Mouse (Mus musculus) testis, adult 2 months (tissue): ENCODE results near the gene Pdlim7.

Experiments
- CTCF ChIP-seq: fragments of 200-500 bp; IDR thresholded peaks from 2 replicates; pipeline ENCODE4 v1.5.1; 2012; ENCODE audit warnings: low read depth, mild to moderate bottlenecking, inconsistent platforms, low read length, moderate library complexity; ENCODE audit not compliant: control insufficient read depth, insufficient read depth, insufficient replicate concordance
- POLR2A ChIP-seq: fragments of 200-500 bp; IDR thresholded peaks from 2 replicates; pipeline ENCODE4 v1.6.1; 2012; ENCODE audit warnings: low read depth, mild to moderate bottlenecking, inconsistent platforms, low read length, moderate library complexity; ENCODE audit not compliant: control insufficient read depth

DNA sequence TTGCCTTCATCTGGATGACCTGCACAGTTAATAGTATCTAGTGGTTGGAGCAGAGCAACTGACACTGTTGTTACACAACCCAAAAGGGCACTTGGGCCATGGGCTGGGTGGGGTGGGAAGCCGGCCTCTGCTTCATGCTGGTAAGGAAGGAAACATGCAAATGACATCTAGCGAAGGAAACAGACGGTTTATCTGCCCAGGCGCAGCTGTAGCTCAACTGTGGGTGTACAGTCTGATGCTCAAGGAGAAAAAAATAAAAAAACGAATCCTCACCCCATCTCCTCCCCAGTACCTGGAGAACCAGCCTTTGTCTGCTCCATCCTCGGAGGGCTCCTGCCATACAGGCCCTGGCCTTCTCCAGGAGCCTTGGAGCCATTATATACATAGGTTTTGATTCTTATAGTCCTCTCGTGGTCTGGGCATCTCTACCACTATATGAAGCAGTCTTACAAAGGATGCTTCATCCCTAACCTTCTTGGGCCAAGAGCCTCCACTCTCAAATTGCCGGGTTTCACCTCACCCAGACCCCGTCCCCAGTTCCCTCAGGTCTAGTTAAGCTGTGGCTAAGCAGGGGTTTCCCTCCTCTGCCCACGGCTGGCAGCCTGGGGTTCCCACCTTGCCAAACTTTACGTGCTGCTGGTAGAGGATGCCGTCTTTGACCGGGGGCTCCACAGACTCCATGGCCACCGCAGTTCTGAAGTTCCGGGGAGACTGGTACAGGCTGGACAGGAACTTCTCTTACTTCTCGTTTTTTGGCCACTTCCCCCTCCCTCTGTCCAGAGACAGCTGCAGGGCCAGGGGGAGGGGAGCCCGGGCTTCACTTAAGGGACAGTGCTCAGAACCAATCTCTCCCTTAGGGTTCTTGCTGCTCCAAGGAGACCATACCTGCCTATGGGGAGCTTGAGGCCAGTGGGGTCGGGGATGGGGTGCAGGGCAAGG, 14.6 kb upstream of the Pdlim7 start:
- no peak for TF ChIP-seq CTCF
- no peak for TF ChIP-seq POLR2A
